Mouse (Mus musculus) liver, postnatal 0 days (tissue): ENCODE results near the gene Gm10188.

ENCODE experiments used
- CTCF ChIP-seq: sonication (generic); IDR thresholded peaks from 2 replicates; pipeline ENCODE4 v1.5.1; 2016; ENCODE audit warnings: antibody characterized with exemption, low read depth
- EP300 ChIP-seq: IDR thresholded peaks from 2 replicates; pipeline ENCODE4 v1.6.1; 2016; ENCODE audit warnings: antibody characterized with exemption, low read depth, mild to moderate bottlenecking

- TF ChIP-seq CTCF: no peak
- TF ChIP-seq EP300: no peak
Observed at GRCm38 (mm10) chr1:132199934-132200333, 29.6 kb downstream of the Gm10188 start.
